Mouse (Mus musculus): ENCODE data around the gene Abcb11. TPM values are rescaled to one million over a fixed set of nuclear protein-coding genes. Genes with fewer than 3 reads are reported as not detected.

Gene Abcb11
- polyA plus RNA-seq, 1 experiment from 2014 or later, result 0.19 TPM

GRCm38 (mm10) chr2:69188732-69189131 lies 153.7 kb downstream of the Abcb11 start:
- H3K9me3 ChIP-seq (ENCODE audit: control insufficient read depth, low read length), result no peaks in the 10 kb centered on the region
- no peaks in the 10 kb centered on the region for H3K4me1 ChIP-seq (replicated peaks; ENCODE audit: control insufficient read depth, insufficient read depth, low read length)
- H3K4me2 ChIP-seq (ENCODE audit: low read depth, low read length), result no peak overlapping the region
- no peak overlapping the region for H3K4me3 ChIP-seq (ENCODE audit: low read length)
- H3K27ac ChIP-seq (ENCODE audit: low read length), result no peak overlapping the region
- no peak for ATAC-seq (ENCODE audit: low read depth)
- WGBS, result 85% methylated on average over 6 of the region's 6 CpGs
- no peaks in the 10 kb centered on the region for H3K27me3 ChIP-seq (ENCODE audit: control insufficient read depth, insufficient read depth, low read depth, low read length)
- peaks cover 15% of the 10 kb centered on the region for H3K36me3 ChIP-seq (ENCODE audit: control insufficient read depth, insufficient read depth, low read length)
- H3K9ac ChIP-seq (ENCODE audit: low read length), result no peak overlapping the region

Other genes starting within 250 kb of the Abcb11 start
- gene Nostrin, start 206.8 kb downstream of the Abcb11 start, polyA plus RNA-seq (2015; fragmentation: Nextera tagmentation; extraction: Ambion mirVana), result 19.3 and 19.5 TPM in 2 replicates
- gene Spc25, start 136.4 kb downstream of the Abcb11 start, polyA plus RNA-seq (2015; fragmentation: Nextera tagmentation; extraction: Ambion mirVana), result 178 and 186 TPM in 2 replicates
- gene G6pc2, start 131.5 kb downstream of the Abcb11 start, polyA plus RNA-seq (2015; fragmentation: Nextera tagmentation; extraction: Ambion mirVana), result not detected in 2 replicates
- 0.04 and 0.08 TPM in 2 replicates for gene Dhrs9, start 37.8 kb upstream of the Abcb11 start, polyA plus RNA-seq (2015; fragmentation: Nextera tagmentation; extraction: Ambion mirVana)
- gene Lrp2, start 243.4 kb upstream of the Abcb11 start, polyA plus RNA-seq (2015; fragmentation: Nextera tagmentation; extraction: Ambion mirVana), result 0.29 and 0.39 TPM in 2 replicates